Mouse (Mus musculus) heart, adult 10 weeks (tissue): ENCODE results near the gene Cdon. TPM values are rescaled to one million over a fixed set of nuclear protein-coding genes. Genes with fewer than 3 reads are reported as not detected.

Experiments used
- polyA plus RNA-seq: library from polyadenylated mRNA; stranded (reverse); fragments of 350-450 nt; fragmentation: Illumina TruSeq; extraction: RNeasy Lipid Tissue Mini Kit (QIAGEN cat#74804); gene quantifications from one replicate; pipeline ENCODE4 v1.2.3, GENCODE M21; 2014; ENCODE audit warnings: low read depth, low replicate concordance

Cdon gene
- polyA plus RNA-seq, result 7.3 TPM

DNA sequence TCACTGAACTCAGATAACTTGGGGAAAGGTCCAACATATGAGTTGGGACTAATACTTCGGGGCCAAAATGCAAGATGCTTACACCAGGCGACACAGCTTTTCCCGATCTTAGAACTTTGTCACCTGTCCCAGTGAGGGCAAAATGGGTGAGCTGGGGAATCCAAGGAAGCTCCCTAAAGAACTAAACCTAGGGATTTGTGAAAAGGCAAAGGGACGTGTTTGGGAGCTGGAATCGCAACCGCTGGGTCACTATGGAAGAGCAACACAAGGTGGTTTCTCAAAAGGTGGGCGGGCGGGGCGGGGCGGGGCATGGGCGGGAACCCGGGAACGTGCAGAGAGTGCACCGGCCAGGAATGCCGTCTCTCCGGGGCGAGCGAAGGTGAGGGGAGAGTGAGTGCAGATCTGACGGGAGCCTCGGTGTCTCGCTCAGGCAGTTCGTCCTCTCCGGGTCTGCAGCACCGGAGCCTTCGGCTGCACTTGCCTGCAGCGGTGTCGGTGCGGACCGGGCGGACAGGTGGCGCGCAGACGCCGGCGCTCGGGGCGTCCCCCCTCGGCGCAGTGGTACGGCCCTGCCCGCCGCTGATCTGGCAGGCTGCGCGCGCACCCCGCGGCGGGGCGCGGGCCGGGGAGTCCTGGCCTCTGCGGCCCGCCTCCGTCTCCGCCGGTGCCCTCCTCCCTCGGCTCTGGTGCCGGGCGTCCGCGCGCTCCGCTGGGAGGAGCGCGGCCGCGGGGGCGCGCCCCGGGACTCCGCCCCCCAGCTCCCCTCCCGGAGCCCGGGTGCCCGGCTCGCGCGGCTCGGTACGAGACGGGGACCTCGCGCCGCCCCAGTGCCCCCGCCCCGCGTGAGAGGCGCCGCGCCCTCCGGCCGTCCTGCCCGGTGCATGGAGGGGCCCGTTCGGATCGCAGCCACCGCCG lies at the start of gene Cdon:
Gene Cdon (plus strand): TSS at position 324 of the 915 bp plus-strand sequence.

DNA sequence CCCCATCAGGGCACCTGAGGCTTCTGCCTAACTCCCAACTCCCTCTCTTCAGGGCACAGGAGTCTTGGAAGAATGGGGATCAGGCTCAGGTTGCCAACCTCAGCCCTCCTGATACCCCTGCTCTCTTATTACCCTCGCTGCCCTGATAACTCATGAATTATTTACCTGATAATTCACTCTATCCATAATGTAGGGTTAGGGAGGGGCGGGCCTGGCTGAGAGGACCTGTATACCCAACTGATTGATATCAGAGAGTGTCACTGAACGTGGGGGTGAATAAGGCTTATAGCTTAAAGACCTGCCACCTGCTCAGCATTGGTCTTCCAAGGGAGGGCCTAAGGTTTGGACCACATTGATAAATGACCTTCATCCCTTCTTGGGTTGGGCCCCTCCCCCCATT lies 97.2 kb downstream of the Cdon start, which contains the start of gene Gm1113:
Gene Gm1113 (minus strand): TSS at position 101 of the 400 bp plus-strand sequence.

Other genes starting within 250 kb of the Cdon start
- gene Dcps, start 245.1 kb upstream of the Cdon start, polyA plus RNA-seq, result 18.0 TPM
- gene Srpr, start 221.0 kb upstream of the Cdon start, polyA plus RNA-seq, result 91.0 TPM
- gene Tirap, start 220.8 kb upstream of the Cdon start, polyA plus RNA-seq, result 6.0 TPM
- gene Foxred1, start 210.1 kb upstream of the Cdon start, polyA plus RNA-seq, result 89.3 TPM
- 19.3 TPM for gene Fam118b, start 153.3 kb upstream of the Cdon start, polyA plus RNA-seq
- gene Rpusd4, start 153.3 kb upstream of the Cdon start, polyA plus RNA-seq, result 18.8 TPM
- gene Gm1113, start 97.1 kb downstream of the Cdon start, polyA plus RNA-seq, result not detected
- gene Ddx25, start 137.4 kb downstream of the Cdon start, polyA plus RNA-seq, result not detected
- gene Pus3, start 137.5 kb downstream of the Cdon start, polyA plus RNA-seq, result 9.0 TPM
- not detected for gene Pate2, start 149.2 kb downstream of the Cdon start, polyA plus RNA-seq
- 2.3 TPM for gene Hyls1, start 149.3 kb downstream of the Cdon start, polyA plus RNA-seq
- gene Pate4, start 190.8 kb downstream of the Cdon start, polyA plus RNA-seq, result not detected
- gene Pate3, start 227.1 kb downstream of the Cdon start, polyA plus RNA-seq, result not detected